21 mouse cellular contexts compared by ENCODE assay signal in genomic region chr5:27706551-27706950, GRCm38 (mm10).
A peak's percentile ranks its signal among the peaks of the same experiment; 100 is the strongest.
DNase-seq lines count a peak whose midpoint lies in the region; ATAC-seq lines count a peak whose summit lies in the region.
"Had no signal": no experiment of that assay in that cellular context is flagged by ENCODE, and none has a peak within 500 bp of the region (broad histone marks: within the 10 kb centered on the region; RNA-seq: fewer than 3 reads in every experiment).

No protein-coding gene starts in this region.

- no peak overlapping the region for H3K4me3 ChIP-seq in kidney, embryonic 15.5 days (replicated peaks)
- no peak overlapping the region for H3K4me3 ChIP-seq in midbrain, embryonic 12.5 days
- H3K4me3 ChIP-seq in midbrain, embryonic 10.5 days = no peak overlapping the region
- H3K4me3 ChIP-seq in liver, embryonic 15.5 days (replicated peaks) = no peak overlapping the region
- no peak overlapping the region for H3K4me3 ChIP-seq in limb, embryonic 10.5 days
- H3K4me3 ChIP-seq: embryonic facial prominence, embryonic 12.5 days; heart, embryonic 15.5 days; limb, embryonic 12.5 days had no signal

- peaks cover 36% of the 10 kb centered on the region for H3K4me1 ChIP-seq in kidney, embryonic 15.5 days
- peaks cover 22% of the 10 kb centered on the region; the same call in 1 of the 2 replicates for H3K4me1 ChIP-seq in midbrain, embryonic 12.5 days
- H3K4me1 ChIP-seq in midbrain, embryonic 10.5 days = peaks cover 28% of the 10 kb centered on the region
- H3K4me1 ChIP-seq in liver, embryonic 15.5 days (replicated peaks) = peaks cover 51% of the 10 kb centered on the region
- peaks cover 8% of the 10 kb centered on the region for H3K4me1 ChIP-seq in limb, embryonic 10.5 days
- H3K4me1 ChIP-seq: embryonic facial prominence, embryonic 12.5 days had no signal

- H3K4me2 ChIP-seq in kidney, embryonic 15.5 days = no peak overlapping the region
- H3K4me2 ChIP-seq in midbrain, embryonic 12.5 days (replicated peaks) = no peak overlapping the region
- peak overlapping the region; percentile 70 for H3K4me2 ChIP-seq in liver, embryonic 15.5 days
- H3K4me2 ChIP-seq: embryonic facial prominence, embryonic 12.5 days; heart, embryonic 15.5 days; limb, embryonic 12.5 days had no signal

- H3K27ac ChIP-seq in kidney, embryonic 15.5 days = peak overlapping the region; percentile 66
- 0 out of 2 replicates have a peak overlapping the region, but pooled peaks have one; percentile 32 for H3K27ac ChIP-seq in midbrain, embryonic 12.5 days (replicated peaks)
- no peak overlapping the region for H3K27ac ChIP-seq in midbrain, embryonic 10.5 days (replicated peaks)
- H3K27ac ChIP-seq in liver, embryonic 15.5 days (replicated peaks) = peak overlapping the region; percentile 86
- no peak overlapping the region for H3K27ac ChIP-seq in limb, embryonic 10.5 days
- H3K27ac ChIP-seq: embryonic facial prominence, embryonic 12.5 days; heart, embryonic 15.5 days; limb, embryonic 12.5 days had no signal

- no peaks in the 10 kb centered on the region for H3K36me3 ChIP-seq in kidney, embryonic 15.5 days
- H3K36me3 ChIP-seq in midbrain, embryonic 12.5 days = no peaks in the 10 kb centered on the region
- H3K36me3 ChIP-seq in midbrain, embryonic 10.5 days = no peaks in the 10 kb centered on the region
- H3K36me3 ChIP-seq in liver, embryonic 15.5 days (replicated peaks) = no peaks in the 10 kb centered on the region
- no peaks in the 10 kb centered on the region for H3K36me3 ChIP-seq in limb, embryonic 10.5 days
- H3K36me3 ChIP-seq: embryonic facial prominence, embryonic 12.5 days; heart, embryonic 15.5 days; limb, embryonic 12.5 days had no signal

- intact Hi-C loops in gastrocnemius, postnatal 14 days (cut with DNase I; ENCODE audit: low total_unique reads) = no loop called here

- WGBS in kidney, embryonic 15.5 days = 37% methylated on average over 6 of the region's 6 CpGs
- 46% methylated on average over 6 of the region's 6 CpGs for WGBS in midbrain, embryonic 12.5 days
- 76% methylated on average over 6 of the region's 6 CpGs for WGBS in midbrain, embryonic 10.5 days
- 36% methylated on average over 6 of the region's 6 CpGs for WGBS in liver, embryonic 15.5 days (ENCODE audit: insufficient replicate concordance)
- WGBS in limb, embryonic 10.5 days = 84% methylated on average over 6 of the region's 6 CpGs

- ATAC-seq in kidney, embryonic 15.5 days (replicated peaks; ENCODE audit: low FRiP score) = peak; percentile 45; the same call in 1 of the 2 replicates
- peak; percentile 63 for ATAC-seq in midbrain, embryonic 12.5 days (ENCODE audit: low FRiP score, low read depth)
- no peak for ATAC-seq in liver, embryonic 15.5 days (ENCODE audit: insufficient read depth)
- ATAC-seq: forebrain, embryonic 14.5 days; Patski had no signal

- no peaks in the 10 kb centered on the region for H3K27me3 ChIP-seq in kidney, embryonic 15.5 days
- H3K27me3 ChIP-seq in midbrain, embryonic 12.5 days = no peaks in the 10 kb centered on the region
- no peaks in the 10 kb centered on the region for H3K27me3 ChIP-seq in midbrain, embryonic 10.5 days (ENCODE audit: low read depth, poor library complexity, severe bottlenecking)
- H3K27me3 ChIP-seq in liver, embryonic 15.5 days = peaks cover 7% of the 10 kb centered on the region; the same call in 1 of the 2 replicates
- no peaks in the 10 kb centered on the region for H3K27me3 ChIP-seq in limb, embryonic 10.5 days (ENCODE audit: low read depth, poor library complexity, severe bottlenecking)
- H3K27me3 ChIP-seq: embryonic facial prominence, embryonic 12.5 days; heart, embryonic 15.5 days; limb, embryonic 12.5 days; Patski had no signal

- no peak overlapping the region for H3K9ac ChIP-seq in kidney, embryonic 15.5 days
- no peak overlapping the region for H3K9ac ChIP-seq in midbrain, embryonic 12.5 days (replicated peaks)
- H3K9ac ChIP-seq in liver, embryonic 15.5 days = peak overlapping the region; percentile 39; the same call in 1 of the 2 replicates
- H3K9ac ChIP-seq: embryonic facial prominence, embryonic 12.5 days; heart, embryonic 15.5 days; limb, embryonic 12.5 days had no signal

- no peak for DNase-seq in kidney, postnatal 25 days
- DNase-seq in midbrain, embryonic 10.5 days (ENCODE audit: low spot score) = no peak
- DNase-seq in gastrocnemius, postnatal 14 days = no peak
- DNase-seq in limb, embryonic 10.5 days (ENCODE audit: low spot score) = no peak
- DNase-seq: adrenal gland, adult 8-10 months; cerebellum, adult 9-11 months; gastrocnemius, postnatal 10 days; heart, postnatal 4 days; kidney, adult 11 months; kidney, postnatal 4 days; lung, adult 2 months; lung, postnatal 4 days; right cerebral cortex, postnatal 25 days had no signal

- no peaks in the 10 kb centered on the region for H3K9me3 ChIP-seq in kidney, embryonic 15.5 days (replicated peaks)
- no peaks in the 10 kb centered on the region for H3K9me3 ChIP-seq in midbrain, embryonic 12.5 days
- H3K9me3 ChIP-seq in midbrain, embryonic 10.5 days (replicated peaks) = no peaks in the 10 kb centered on the region
- no peaks in the 10 kb centered on the region for H3K9me3 ChIP-seq in liver, embryonic 15.5 days (replicated peaks)
- H3K9me3 ChIP-seq in limb, embryonic 10.5 days (replicated peaks) = no peaks in the 10 kb centered on the region
- H3K9me3 ChIP-seq: embryonic facial prominence, embryonic 12.5 days; heart, embryonic 15.5 days; limb, embryonic 12.5 days had no signal

Comparison
In these comparisons a context has a peak if more than half of its experiments do, and no peak if none do; other contexts are left out.
1. H3K27ac ChIP-seq: peak in kidney, embryonic 15.5 days (single experiment), midbrain, embryonic 12.5 days (single experiment) and liver, embryonic 15.5 days (single experiment); none in midbrain, embryonic 10.5 days (single experiment) and limb, embryonic 10.5 days (single experiment).